Mouse (Mus musculus): ENCODE measurements around the gene Ltbr.

DNA sequence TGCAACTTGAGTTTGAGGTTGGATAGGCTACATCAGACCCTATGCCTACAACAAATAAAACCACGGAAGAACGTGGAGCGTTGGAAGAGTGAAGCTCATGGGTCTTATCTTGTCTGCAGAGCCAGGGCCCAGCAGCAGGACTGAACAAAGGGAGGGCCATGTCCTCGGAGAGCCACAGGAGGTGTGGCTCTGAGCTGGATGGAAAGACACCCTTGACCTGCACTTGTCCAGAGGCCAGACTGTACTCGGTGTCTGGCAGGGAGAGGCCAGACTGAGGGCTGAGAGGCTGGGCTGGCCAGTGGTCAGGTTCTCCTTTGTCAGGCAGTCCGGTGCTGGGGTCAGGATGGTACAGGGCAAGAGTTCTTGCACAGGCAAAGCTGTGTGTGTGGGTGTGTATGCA is 11.7 kb upstream of the Ltbr start:
- TF ChIP-seq CTCF (IDR thresholded peaks at IDR 0.05; ENCODE audit: extremely low read depth, insufficient read depth, low read length) (no peak), POLR2A (IDR thresholded peaks at IDR 0.05; ENCODE audit: extremely low read depth, insufficient read depth, low read length) (no peak)

Measured in cortical plate, adult 2 months (tissue).